Mouse (Mus musculus) gastrocnemius, postnatal 25 days (tissue): Measurements from ENCODE around the gene Gm20388. TPM values are rescaled to one million over a fixed set of nuclear protein-coding genes. Genes with fewer than 3 reads are reported as not detected.
"Not testable (repeated sequence)": the region's sequence is repeated elsewhere in the genome, so short reads cannot be mapped to it uniquely, and the experiment has no call there.

Experiments
- DNase-seq: peaks from one replicate; pipeline ENCODE4 v3.0.0; 2022
- total RNA-seq, 2 experiments: library from RNA; stranded (reverse); gene quantifications; 1 replicate in 1 of 2; 2 replicates in 1 of 2; pipeline ENCODE4 v1.2.3; 2021

Gm20388 gene
- total RNA-seq, 2 experiments from 2014 or later: 6.7 TPM; not detected in 1

DNA sequence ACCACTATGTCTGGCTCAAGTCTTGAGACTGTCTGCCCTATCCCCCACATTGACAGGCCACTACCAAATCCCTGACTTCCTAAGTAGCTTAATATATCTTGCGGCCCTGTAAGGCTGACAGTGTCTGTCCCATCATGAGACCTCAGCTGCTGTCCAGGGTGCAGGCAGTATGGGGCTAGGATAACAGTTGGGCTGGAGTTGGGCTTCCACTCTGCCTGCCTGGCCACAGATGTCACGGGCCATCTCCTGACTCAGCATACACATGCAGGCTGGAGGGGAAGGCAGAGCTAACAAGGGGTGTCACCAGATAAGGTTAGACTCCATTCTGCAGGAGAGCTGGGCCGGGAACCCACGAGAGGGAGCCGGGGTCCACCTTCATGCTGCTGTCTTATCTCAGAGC, 3596.5 kb downstream of the Gm20388 start:
- no peak for DNase-seq

DNA sequence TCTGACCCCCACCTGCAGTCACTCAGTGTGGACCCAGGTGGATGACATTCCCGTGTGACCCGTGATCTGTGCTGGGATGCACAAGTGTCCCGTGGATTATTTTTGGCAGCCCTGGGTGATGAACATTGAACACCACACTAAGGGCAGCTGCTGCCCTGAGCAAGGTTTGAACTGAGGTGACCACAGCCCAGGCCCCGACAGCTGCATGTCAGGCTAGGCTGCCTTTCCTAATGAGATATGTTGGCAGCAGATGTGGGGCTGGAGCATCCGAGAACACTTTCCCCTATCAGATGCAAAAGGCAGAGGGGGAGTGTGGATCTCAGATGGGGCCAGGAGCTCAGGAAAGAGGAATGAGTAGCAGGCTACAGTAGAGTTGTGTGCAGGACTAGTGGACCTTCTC, 3600.2 kb downstream of the Gm20388 start:
- DNase-seq: no peak

DNA sequence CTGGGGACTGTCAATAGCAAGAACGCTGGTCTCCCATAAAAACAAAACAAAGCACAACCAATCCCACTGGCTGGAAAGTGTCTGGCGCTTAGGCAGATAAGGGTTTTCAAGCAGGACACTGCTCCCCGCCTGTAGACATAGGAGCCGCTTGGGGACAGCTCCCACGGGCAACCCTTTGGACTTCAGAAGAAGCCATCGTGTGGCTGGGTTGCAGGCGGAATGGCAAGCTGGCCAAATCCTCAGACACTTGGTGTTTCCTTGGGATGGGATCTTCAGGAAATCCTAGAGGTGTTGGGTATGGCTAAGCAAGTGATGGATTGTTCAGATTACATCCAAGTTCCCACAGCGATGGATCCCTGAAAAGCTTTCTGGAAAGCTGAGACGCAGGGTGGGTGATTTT, 3603.5 kb downstream of the Gm20388 start:
- no peak for DNase-seq

DNA sequence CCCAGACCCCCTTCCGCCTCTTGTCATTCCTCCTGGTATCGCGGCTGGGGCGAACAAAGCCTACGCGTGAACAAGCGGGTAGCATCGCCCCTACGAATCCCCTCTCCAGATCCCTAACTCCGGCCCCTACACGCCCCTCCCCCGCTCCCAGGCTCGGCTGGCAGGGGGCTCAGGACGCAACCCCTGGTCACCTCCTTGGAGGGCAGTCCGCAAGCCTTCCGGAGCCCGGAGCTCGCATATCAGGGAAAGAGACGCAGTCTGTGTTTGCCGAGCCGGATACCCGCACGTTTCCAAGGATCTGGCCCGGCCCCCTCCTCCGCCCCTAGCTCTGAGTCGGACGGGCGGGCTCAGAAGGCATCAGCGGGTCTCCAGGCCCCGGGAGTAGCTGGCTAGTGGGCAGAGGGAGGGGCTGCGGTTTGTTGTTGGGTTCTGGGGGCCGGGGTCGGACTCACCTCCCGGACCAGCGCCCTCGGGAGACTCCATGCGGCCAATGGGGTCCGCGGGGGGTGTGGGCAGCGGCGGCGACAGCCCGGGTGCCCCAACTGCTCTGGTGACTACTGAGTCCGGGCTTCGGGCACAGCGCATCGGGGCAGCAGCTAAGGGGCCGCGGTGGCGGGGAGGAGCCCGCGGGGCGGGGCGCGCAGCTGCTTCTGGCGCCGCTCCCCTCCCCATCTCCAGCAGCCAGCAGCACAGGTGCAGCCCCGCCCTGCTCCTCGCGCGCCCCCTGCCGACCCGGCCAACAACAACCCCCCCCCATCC, 3604.3 kb downstream of the Gm20388 start, which contains the start of gene Dbndd1:
Gene Dbndd1 (minus strand): TSS at position 683 of the 759 bp plus-strand sequence.
- peak; percentile 19 for DNase-seq

DNA sequence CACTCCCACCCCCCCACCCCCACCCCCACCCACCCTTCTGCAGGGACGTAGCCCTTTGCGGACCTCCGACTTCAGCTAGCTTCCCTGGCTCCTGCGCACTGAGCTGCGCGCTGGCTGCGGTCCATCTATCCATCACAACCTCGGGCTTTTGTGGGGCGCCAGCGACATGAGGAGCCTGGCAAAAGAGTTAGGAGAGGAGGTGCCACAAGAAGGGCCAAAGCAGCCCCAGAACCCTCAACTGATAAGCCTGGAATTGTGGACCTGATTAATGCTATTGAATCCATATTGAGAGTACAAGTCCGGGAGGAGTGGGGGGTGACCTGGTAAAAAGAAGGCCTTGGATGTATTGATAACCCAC, 3604.9 kb downstream of the Gm20388 start:
- DNase-seq: no peak

DNA sequence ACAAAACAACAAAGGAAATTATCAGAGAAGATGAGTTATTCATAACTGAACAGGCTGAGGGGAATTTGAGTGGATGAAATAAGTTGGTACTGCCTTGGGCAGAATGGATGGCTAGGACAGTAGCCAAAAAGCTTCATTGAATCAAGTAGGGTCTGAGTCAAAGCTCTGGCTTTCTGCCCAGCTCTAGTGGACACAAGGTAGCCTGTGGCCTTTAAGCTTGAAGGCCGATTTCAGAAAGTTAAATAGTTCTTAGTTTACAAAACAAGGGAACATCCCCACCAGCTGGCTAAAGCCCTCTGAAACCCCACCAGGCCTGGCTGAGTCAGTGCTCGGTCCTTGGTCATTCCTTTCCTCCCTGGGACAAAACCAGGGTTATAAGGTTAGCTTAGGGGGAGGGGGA, 3606.0 kb downstream of the Gm20388 start:
- no peak for DNase-seq

DNA sequence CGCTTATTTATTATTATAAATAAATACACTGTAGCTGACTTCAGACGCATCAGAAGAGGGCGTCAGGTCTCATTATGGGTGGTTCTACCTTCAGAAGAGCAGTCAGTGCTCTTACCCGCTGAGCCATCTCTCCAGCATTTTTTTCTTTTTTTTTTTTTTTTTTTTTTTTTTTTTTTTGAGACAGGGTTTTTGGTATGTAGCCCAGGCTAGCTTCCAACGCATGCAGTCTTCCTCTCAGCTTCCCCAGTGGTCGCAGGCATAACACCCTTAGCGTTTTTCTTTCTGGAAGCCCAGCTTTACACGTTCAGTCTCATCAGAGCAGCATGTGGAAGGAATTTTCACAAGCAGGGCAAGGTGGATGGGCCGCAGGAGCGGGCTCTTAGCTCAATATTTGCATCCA, 3607.5 kb downstream of the Gm20388 start:
- DNase-seq: no peak

DNA sequence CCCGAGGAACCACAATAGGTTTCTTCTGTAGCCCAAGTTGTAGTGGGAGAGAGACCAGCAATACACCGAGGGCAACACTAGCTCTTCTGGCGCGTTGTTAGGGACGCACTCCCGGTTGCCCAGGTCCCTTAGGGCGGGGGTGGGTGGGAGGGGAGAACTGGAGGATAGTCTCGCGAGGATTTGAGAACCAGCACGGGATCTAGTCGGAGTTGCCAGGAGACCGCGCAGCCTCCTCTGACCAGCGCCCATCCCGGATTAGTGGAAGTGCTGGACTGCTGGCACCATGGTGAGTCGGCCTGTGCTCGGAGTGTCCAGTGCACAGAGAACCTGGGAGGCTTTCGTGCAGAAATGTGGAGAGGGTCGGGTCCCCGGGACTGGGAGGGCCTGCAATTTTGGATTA, 3608.0 kb downstream of the Gm20388 start, which contains the start of gene Gas8:
Gene Gas8 (plus strand): TSS at position 168 of the 400 bp plus-strand sequence.
- DNase-seq: peak; percentile 90

DNA sequence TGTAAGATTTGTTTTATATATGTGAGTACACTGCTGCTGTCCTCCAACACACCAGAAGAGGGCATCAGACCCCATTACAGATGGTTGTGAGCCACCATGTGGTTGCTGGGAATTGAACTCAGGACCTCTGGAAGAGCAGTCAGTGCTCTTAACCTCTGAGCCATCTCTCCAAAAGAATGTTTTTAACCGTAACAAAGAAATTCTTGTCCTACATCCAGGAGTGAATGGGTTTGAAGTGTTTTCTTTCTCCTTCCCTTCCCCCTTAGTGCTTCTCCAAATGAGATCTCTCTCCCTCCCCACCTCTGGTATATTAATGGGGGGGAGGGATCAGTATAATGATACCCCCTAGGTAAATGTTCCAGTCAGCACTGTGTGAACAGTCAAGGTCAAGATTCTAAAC, 3609.4 kb downstream of the Gm20388 start:
- DNase-seq: not testable (repeated sequence)

DNA sequence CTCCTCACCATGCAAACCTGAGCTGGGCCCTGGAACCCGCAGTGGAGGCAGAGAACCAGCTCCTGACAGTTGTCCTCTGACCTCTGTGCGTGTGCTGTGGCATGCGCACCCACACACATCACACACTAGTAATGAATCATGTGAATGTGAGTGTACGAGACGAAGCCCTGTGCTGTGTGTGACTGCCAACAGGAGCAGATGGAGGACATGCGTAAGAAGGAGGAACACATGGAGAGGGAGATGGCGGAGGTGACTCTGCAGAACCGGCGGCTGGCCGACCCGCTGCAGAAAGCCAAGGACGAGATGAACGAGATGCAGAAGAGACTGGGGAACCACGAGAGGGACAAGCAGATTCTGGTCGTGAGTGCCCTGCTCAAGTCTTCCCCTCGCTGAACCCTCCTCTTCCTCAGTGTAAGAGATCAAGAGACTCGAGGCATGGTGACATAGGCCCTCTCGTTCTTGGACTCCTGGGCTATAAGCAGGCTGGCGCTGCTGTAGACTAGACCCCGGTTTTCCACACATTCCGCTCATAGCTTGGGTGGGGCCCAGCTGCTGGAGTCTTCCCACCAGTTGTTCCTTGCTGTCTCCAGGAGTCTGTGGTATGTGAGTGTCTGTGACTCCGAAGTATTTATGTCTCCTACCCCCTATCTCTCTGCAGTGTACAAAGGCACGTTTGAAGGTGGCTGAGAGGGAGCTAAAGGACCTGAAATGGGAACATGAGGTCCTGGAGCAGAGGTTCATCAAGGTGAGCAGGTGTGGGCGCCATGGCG, 3617.3 kb downstream of the Gm20388 start:
- DNase-seq: no peak

DNA sequence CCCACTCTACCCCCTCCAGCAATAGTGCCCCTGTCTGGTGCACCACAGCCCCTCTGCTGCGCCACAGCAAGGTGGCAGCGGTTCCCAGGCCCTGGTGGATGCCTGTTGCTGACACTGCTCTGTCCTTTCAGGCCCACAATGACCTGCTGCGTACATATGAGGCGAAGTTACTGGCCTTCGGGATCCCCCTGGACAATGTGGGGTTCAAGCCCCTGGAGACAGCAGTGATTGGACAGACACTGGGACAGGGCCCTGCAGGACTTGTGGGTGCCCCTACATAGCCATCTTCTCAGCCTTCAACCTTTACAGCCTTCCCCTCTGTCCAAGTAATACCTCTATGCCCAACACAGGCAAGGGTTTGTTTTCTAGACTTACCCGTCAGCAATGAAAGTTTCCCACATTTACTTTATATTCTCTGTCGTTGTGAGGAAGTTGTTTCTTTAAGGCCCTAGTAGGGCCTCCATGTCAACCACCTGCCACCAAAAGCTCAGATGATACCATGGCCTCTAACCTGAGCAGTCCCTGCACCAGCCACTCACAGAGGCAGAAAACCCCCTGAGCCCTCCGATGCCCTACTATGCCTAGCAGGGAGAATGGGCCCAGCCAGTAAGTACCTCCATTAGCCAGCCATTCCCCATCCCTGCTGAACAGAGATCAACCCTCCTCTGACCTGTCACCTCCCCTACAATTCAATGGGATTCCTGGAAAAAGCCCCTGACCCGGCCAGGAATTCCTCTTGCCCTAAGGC, 3625.8 kb downstream of the Gm20388 start:
- DNase-seq: no peak

DNA sequence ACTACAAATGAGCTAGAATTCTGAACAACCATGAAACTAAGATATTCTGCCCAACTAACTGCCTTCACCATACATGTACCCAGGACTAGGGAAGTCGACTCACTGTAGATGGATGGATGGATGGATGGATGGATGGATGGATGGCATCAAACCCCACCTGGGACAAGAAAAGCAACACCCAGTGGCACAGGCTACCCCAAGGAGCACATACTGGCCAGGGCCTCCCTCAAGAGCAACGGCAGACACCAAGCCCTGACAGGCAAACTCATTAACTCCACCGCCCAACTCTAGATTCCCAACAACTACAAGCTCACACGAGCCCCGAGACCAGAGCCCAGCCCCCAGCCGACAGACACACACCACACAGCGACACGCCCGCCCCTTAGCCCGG, 3626.3 kb downstream of the Gm20388 start:
- DNase-seq: no peak

DNA sequence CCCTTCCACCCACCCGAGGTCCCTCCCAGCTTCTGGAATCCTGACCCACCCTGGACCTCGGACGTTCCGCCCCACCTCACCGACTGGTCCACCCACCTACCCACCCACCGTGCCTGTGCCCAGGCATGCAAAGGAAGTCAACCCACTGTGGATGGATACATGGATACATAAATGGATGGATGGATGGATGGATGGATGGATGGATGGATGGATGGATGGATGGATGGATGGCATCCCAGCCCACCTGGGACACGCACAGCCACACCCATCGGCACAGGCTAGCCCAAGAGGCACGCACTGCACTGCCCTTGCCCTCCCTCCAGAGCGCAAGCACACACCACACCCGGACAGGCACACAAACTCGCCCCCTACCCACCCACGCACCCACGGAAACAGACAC, 3627.0 kb downstream of the Gm20388 start:
- not testable (repeated sequence) for DNase-seq

DNA sequence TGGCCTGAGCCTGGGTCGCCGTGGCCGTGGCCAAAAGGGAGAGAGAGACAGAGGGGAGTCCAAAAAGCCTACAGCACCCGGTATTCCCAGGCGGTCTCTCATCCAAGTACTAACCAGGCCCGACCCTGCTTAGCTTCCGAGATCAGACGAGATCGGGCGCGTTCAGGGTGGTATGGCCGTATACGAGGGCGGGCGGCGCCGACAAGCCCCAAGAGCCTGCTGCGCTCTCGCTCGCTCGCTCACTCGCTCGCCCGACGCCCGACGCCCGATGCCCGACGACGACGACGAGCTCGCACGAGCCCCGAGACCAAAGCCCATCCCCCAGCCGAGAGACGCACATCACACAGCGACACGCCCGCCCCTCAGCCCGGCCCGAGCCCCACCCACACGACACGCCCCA, 3653.6 kb downstream of the Gm20388 start:
- not testable (repeated sequence) for DNase-seq

DNA sequence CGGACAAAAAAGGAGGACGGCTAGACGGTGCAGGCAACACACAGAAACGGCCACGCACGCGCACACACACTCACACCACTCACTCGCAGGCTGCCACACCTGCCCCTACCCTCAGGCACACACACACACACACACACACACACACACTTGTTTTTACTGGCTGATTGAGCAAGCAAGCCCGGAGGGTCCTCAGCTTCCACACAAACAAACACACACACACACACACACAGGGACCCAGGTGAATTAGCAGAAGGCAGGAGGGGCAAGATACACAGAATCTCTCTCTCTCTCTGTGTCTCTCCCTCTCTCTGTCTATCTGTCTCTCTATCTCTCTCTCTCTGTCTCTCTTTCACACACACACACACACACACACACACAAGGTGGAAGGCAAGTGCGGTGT, 3664.7 kb downstream of the Gm20388 start:
- DNase-seq: peak; percentile 4

DNA sequence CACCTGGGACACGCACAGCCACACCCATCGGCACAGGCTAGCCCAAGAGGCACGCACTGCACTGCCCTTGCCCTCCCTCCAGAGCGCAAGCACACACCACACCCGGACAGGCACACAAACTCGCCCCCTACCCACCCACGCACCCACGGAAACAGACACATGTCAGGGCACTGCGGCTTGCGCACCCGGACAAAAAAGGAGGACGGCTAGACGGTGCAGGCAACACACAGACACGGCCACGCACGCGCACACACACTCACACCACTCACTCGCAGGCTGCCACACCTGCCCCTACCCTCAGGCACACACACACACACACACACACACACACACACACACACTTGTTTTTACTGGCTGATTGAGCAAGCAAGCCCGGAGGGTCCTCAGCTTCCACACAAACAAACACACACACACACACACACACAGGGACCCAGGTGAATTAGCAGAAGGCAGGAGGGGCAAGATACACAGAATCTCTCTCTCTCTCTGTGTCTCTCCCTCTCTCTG, 3690.1 kb downstream of the Gm20388 start:
- peak; percentile 3 for DNase-seq

DNA sequence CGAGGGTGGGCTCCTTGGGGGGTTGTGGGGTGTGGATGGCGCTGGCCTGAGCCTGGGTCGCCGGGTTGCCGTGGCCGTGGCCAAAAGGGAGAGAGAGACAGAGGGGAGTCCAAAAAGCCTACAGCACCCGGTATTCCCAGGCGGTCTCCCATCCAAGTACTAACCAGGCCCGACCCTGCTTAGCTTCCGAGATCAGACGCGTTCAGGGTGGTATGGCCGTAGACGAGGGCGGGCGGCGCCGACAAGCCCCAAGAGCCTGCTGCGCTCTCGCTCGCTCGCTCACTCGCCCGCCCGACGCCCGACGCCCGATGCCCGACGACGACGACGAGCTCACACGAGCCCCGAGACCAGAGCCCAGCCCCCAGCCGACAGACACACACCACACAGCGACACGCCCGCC, 3690.8 kb downstream of the Gm20388 start:
- DNase-seq: not testable (repeated sequence)

DNA sequence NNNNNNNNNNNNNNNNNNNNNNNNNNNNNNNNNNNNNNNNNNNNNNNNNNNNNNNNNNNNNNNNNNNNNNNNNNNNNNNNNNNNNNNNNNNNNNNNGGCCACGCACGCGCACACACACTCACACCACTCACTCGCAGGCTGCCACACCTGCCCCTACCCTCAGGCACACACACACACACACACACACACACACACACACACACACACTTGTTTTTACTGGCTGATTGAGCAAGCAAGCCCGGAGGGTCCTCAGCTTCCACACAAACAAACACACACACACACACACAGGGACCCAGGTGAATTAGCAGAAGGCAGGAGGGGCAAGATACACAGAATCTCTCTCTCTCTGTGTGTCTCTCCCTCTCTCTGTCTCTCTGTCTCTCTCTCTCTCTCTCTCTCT, 3702.0 kb downstream of the Gm20388 start:
- DNase-seq: not testable (repeated sequence)

DNA sequence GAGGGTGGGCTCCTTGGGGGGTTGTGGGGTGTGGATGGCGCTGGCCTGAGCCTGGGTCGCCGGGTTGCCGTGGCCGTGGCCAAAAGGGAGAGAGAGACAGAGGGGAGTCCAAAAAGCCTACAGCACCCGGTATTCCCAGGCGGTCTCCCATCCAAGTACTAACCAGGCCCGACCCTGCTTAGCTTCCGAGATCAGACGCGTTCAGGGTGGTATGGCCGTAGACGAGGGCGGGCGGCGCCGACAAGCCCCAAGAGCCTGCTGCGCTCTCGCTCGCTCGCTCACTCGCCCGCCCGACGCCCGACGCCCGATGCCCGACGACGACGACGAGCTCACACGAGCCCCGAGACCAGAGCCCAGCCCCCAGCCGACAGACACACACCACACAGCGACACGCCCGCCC, 3712.9 kb downstream of the Gm20388 start:
- DNase-seq: not testable (repeated sequence)

DNA sequence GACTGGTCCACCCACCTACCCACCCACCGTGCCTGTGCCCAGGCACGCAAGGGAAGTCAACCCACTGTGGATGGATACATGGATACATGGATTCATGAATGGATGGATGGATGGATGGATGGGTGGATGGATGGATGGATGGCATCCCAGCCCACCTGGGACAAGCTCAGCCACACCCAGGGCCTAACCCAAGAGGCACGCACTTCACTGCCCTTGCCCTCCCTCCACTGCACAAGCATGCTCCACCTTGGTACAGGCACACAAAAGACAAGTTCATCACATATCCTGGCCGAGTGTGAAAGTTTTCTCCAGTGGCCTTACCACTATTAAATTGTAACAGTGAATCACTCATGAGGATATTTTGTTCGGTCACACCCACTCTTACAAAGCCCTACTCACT, 3713.6 kb downstream of the Gm20388 start:
- no peak for DNase-seq

DNA sequence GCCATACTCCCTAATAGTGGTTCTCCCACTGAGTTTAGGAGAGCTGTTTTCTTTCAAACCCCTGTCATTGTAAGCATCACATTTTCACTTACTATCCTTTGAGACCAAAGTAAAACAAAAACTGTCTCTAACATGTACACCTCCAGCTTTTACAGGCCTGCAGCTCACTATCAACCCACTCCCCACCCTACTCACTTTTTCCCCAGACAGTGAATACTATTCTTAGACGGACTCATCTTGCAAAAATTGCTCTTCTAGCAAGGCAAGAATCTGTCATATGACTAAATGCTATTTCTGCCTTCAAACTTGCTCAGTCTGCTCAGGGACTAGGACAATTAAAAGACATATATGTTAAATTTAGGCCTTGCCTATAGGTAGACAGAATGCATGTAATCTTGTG, 3714.1 kb downstream of the Gm20388 start:
- no peak for DNase-seq

DNA sequence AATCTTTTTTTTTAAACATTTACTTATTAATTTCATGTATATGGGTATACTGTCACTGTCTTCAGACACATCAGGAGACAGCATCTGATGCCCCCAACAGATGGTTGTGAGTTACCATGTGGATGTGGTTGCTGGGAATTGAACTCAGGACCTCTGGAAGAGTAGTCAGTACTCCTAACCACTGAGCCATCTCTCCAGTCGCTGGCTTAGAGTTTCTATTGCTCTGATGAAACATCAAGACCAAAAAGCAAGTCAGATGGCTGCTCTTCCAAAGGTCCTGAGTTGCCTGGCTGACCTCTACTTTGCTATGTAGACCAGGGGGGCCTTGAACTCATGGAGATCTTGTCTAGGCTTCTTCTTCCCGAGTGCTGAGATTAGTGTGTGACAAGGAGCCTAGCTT, 3715.1 kb downstream of the Gm20388 start:
- DNase-seq: no peak
